Mouse (Mus musculus) cerebellum, adult 9-11 months (tissue): ENCODE measurements at regions not wholly inside any gene's neighbourhood (a gene's known extent, or its start where the extent isn't known, plus 50 kb on each side); places are given as distances from the start of the nearest gene placed in this dataset.

Experiments used
- DNase-seq: peaks from one replicate; pipeline ENCODE4 v3.0.0; 2022

GRCm38 (mm10) chr1:61277170-61277710 lies 299.5 kb downstream of the Icos start:
- no peak for DNase-seq

GRCm38 (mm10) chr1:61288185-61288584 lies 310.5 kb downstream of the Icos start:
- no peak for DNase-seq

GRCm38 (mm10) chr1:61288946-61289345 lies 311.2 kb downstream of the Icos start:
- no peak for DNase-seq

GRCm38 (mm10) chr1:61289552-61289951 lies 311.8 kb downstream of the Icos start:
- no peak for DNase-seq

- no peak for DNase-seq
Measured at GRCm38 (mm10) chr1:61293106-61293505, 315.4 kb downstream of the Icos start.

GRCm38 (mm10) chr1:61295219-61295618 lies 317.5 kb downstream of the Icos start:
- no peak for DNase-seq

GRCm38 (mm10) chr1:61296831-61297230 lies 319.1 kb downstream of the Icos start:
- DNase-seq, result no peak

- DNase-seq, result no peak
Measured at GRCm38 (mm10) chr1:61297361-61297760, 319.6 kb downstream of the Icos start.

- no peak for DNase-seq
Measured at GRCm38 (mm10) chr1:61298064-61298463, 320.3 kb downstream of the Icos start.

- DNase-seq, result no peak
Measured at GRCm38 (mm10) chr1:61298779-61299178, 321.1 kb downstream of the Icos start.

- DNase-seq, result no peak
Measured at GRCm38 (mm10) chr1:61300491-61300890, 322.8 kb downstream of the Icos start.

- no peak for DNase-seq
Measured at GRCm38 (mm10) chr1:61301041-61302030, 323.6 kb downstream of the Icos start.

- DNase-seq, result no peak
Measured at GRCm38 (mm10) chr1:61302570-61303071, 324.9 kb downstream of the Icos start.

GRCm38 (mm10) chr1:61306296-61306695 lies 328.6 kb downstream of the Icos start:
- DNase-seq, result no peak

- no peak for DNase-seq
Measured at GRCm38 (mm10) chr1:61309563-61309962, 329.1 kb upstream of the Pard3b start.

- no peak for DNase-seq
Measured at GRCm38 (mm10) chr1:61310063-61310760, 328.4 kb upstream of the Pard3b start.

- no peak for DNase-seq
Measured at GRCm38 (mm10) chr1:61310761-61311090, 327.9 kb upstream of the Pard3b start.

- no peak for DNase-seq
Measured at GRCm38 (mm10) chr1:61313196-61313595, 325.4 kb upstream of the Pard3b start.

GRCm38 (mm10) chr1:61316261-61316660 lies 322.4 kb upstream of the Pard3b start:
- no peak for DNase-seq

- DNase-seq, result no peak
Measured at GRCm38 (mm10) chr1:61316736-61317135, 321.9 kb upstream of the Pard3b start.

GRCm38 (mm10) chr1:61318042-61318441 lies 320.6 kb upstream of the Pard3b start:
- no peak for DNase-seq

- DNase-seq, result no peak
Measured at GRCm38 (mm10) chr1:61321513-61322145, 317.0 kb upstream of the Pard3b start.

- DNase-seq, result no peak
Measured at GRCm38 (mm10) chr1:61331456-61331855, 307.2 kb upstream of the Pard3b start.
